Mouse (Mus musculus) erythroblast, adult 5-6 weeks (primary cell): Measurements from ENCODE around the gene Sowahb. TPM values are rescaled to one million over a fixed set of nuclear protein-coding genes. Genes with fewer than 3 reads are reported as not detected.

Experiments used
- ATAC-seq: replicated peaks from 2 replicates; pipeline ENCODE4 v1.8.0; 2016; ENCODE audit warnings: moderate number of reproducible peaks, mild to moderate bottlenecking, moderate TSS enrichment, inconsistent platforms; ENCODE audit not compliant: poor library complexity, low FRiP score, severe bottlenecking
- total RNA-seq, 2 experiments: library from RNA; stranded (forward) in 1 of 2; stranded (reverse) in 1 of 2; fragments of 150-400 nt in 1 of 2; fragments of 200-764, 138-1000 nt in 1 of 2; gene quantifications; 2 replicates each; pipeline versions ENCODE4 v1.2.3 to v1.2.4; 2015 to 2017; ENCODE audit warnings: low replicate concordance in 2 of 2

Gene Sowahb
- total RNA-seq, 2 experiments from 2014 or later = not detected

- ATAC-seq = no peak
Observed at GRCm38 (mm10) chr5:93008256-93008655, 36.6 kb downstream of the Sowahb start.

GRCm38 (mm10) chr5:93005815-93006341 lies 38.9 kb downstream of the Sowahb start:
- no peak for ATAC-seq

DNA sequence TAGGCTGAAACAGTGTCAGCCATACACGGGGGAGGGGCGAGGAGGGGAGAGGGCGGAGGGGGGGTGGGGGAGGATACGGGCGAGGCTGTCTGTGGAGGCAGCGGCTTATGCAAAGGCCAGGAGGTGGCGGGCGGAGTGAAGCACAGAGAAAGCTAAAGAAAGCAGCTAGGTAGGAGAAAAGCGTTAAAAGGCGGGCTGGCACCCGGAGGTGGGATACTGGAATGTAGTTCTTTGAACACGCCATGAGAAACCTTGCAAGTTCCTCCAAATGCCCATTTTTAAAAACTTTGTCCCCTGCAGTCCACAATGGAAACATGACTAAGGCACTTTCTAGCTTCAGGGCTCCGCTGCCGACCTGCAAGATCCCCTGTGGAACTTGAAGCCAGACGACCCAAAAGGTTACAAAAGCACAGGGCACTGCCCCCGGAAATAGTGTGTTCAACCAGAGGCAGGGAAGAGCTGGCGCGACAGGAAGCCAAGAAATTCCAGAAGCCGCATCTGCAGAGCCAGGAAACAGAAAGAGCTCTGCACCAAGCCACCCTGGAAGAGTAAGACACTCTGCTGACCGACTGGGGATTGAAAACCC lies 39.5 kb downstream of the Sowahb start:
- no peak for ATAC-seq

GRCm38 (mm10) chr5:93002615-93003014 lies 42.2 kb downstream of the Sowahb start:
- no peak for ATAC-seq

- no peak for ATAC-seq
Observed at GRCm38 (mm10) chr5:93000774-93001757, 43.8 kb downstream of the Sowahb start.

DNA sequence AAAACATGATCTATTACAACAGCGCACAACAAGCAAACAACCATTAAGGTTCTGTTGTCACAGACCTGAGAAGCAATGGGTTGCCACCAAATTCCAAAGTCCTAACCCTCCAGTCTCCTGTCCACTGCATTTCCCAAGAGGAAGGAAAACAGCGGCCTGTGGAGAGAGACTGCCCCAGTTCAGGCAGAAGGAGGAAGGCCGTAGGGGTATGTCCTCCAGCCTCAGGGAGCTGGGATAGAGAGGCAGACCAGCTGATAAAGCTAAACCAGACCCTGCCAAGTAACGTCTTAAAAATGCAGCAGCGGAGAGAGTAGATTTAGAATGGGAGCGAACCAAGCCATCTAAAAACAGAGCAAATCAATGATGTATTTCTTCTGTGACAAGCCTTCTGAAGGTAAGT lies 44.8 kb downstream of the Sowahb start:
- ATAC-seq = no peak

DNA sequence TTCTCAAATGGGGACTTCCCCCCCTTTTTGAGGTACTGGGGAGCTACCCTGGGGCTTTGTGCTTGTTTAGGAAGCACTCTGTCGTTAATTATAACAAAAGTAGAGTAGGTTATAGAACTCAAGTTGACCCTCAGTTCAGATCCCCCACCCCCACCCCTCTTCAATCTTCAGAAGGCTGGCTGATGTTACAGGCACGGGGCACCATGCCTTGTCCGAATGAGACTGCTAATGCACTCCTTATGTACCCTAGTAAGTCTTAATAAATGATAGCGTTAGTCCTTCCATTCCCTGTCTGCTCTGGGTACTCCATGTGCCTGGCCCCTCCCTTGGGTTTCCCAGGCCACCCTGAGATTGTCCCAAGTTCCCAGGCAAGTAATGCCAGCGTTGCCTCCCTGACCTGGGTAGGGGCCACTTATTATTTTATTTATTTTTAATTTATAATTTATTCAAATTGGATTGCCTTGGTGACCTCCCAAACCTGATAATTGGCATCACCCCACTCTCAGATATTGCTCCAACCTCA lies 46.3 kb downstream of the Sowahb start:
- ATAC-seq = no peak

GRCm38 (mm10) chr5:92997428-92998120 lies 47.2 kb downstream of the Sowahb start:
- no peak for ATAC-seq

- ATAC-seq = no peak
Observed at GRCm38 (mm10) chr5:92994861-92995260, 50.0 kb downstream of the Sowahb start.

- ATAC-seq = no peak
Observed at GRCm38 (mm10) chr5:92994309-92994708, 50.5 kb downstream of the Sowahb start.

DNA sequence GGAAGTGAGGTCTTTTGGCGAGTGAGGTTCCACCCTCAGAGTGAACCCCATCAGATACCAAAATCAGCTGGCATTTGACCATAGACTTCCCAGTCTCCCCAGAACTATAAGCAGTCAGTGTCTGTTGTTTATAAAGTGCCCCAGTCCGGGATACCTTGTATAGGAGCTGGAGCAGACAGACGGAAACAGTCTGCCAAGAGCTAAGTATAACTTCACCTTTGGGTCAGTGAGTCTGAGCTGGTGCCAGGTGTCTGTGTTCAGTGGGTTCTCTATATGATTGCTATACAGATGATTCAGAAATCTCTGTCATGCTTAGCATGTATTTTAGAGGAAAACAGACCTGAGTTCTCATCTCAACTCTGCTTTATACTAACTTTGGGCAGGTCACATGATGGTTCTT lies 52.7 kb downstream of the Sowahb start:
- ATAC-seq = no peak

Other genes starting within 250 kb of the Sowahb start
- gene Sept11, start 48.4 kb upstream of the Sowahb start, total RNA-seq (2015; ENCODE audit: low replicate concordance) = 12.7 and 13.0 TPM in 2 replicates
- 6.1 and 15.5 TPM in 2 replicates for gene Sept11, start 48.4 kb upstream of the Sowahb start, total RNA-seq (2017; ENCODE audit: low replicate concordance)
- 121 and 147 TPM in 2 replicates for gene Ccni, start 161.5 kb upstream of the Sowahb start, total RNA-seq (2015; ENCODE audit: low replicate concordance)
- 143 and 150 TPM in 2 replicates for gene Ccni, start 161.5 kb upstream of the Sowahb start, total RNA-seq (2017; ENCODE audit: low replicate concordance)
- gene 2010109A12Rik, start 161.5 kb upstream of the Sowahb start, total RNA-seq (2015; ENCODE audit: low replicate concordance) = 1.0 TPM in 1 of 2 replicates, not detected in the other
- gene 2010109A12Rik, start 161.5 kb upstream of the Sowahb start, total RNA-seq (2017; ENCODE audit: low replicate concordance) = 1.3 and 4.8 TPM in 2 replicates
- gene Ccng2, start 222.2 kb upstream of the Sowahb start, total RNA-seq (2015; ENCODE audit: low replicate concordance) = 38.0 and 49.1 TPM in 2 replicates
- 47.9 and 48.8 TPM in 2 replicates for gene Ccng2, start 222.2 kb upstream of the Sowahb start, total RNA-seq (2017; ENCODE audit: low replicate concordance)